Mouse (Mus musculus) embryonic facial prominence, embryonic 14.5 days (tissue): ENCODE data around the gene Ccnd1. TPM values are rescaled to one million over a fixed set of nuclear protein-coding genes. Genes with fewer than 3 reads are reported as not detected.

Source experiments
- ATAC-seq: fragments of 200-750 bp; cut with Nextera tagmentation; 2 replicates; pipeline ENCODE4 v1.8.0; 2017; ENCODE audit warnings: low read depth, moderate number of reproducible peaks, moderate TSS enrichment
- DNase-seq: peaks from one replicate; pipeline ENCODE4 v3.0.0-alpha.2; 2015; ENCODE audit warnings: low spot score
- H3K27ac ChIP-seq: fragments of 300-500 bp; sonication (generic); replicated peaks from 2 replicates; pipeline ENCODE4 v1.5.1; 2014; ENCODE audit warnings: low read depth, mild to moderate bottlenecking, low read length, moderate library complexity
- H3K27me3 ChIP-seq: fragments of 300-500 bp; sonication (generic); replicated peaks from 2 replicates; pipeline ENCODE4 v1.6.1; 2014; ENCODE audit warnings: low read length; ENCODE audit not compliant: control insufficient read depth, insufficient read depth
- H3K36me3 ChIP-seq: fragments of 300-500 bp; sonication (generic); 2 replicates; pipeline ENCODE4 v1.6.1; 2014; ENCODE audit warnings: low read length, mixed read lengths; ENCODE audit not compliant: control insufficient read depth, insufficient read depth
- H3K4me1 ChIP-seq: fragments of 300-500 bp; sonication (generic); 2 replicates; pipeline ENCODE4 v1.6.1; 2014; ENCODE audit warnings: antibody characterized with exemption, low read length; ENCODE audit not compliant: control insufficient read depth, insufficient read depth
- H3K4me2 ChIP-seq: fragments of 300-500 bp; sonication (generic); 2 replicates; pipeline ENCODE4 v1.6.1; 2014; ENCODE audit warnings: low read depth, mild to moderate bottlenecking, low read length, moderate library complexity, mixed read lengths
- H3K4me3 ChIP-seq: fragments of 300-500 bp; sonication (generic); 2 replicates; pipeline ENCODE4 v1.5.1; 2014; ENCODE audit warnings: low read depth, mild to moderate bottlenecking, low read length
- H3K9ac ChIP-seq: fragments of 300-500 bp; sonication (generic); 2 replicates; pipeline ENCODE4 v1.6.1; 2014; ENCODE audit warnings: low read depth, mild to moderate bottlenecking, low read length, moderate library complexity, mixed read lengths
- H3K9me3 ChIP-seq: fragments of 300-500 bp; sonication (generic); 2 replicates; pipeline ENCODE4 v1.6.1; 2016; ENCODE audit warnings: low read length; ENCODE audit not compliant: control insufficient read depth
- WGBS: fragments of 180-500 bp; shearing (Covaris S2); extraction: QIAGEN DNeasy Blood & Tissue Kit; methylation state at CpG from one replicate; pipeline ENCODE4 v1.1.7; 2014; 5-methylcytosine and 5-hydroxymethylcytosine counted together
- polyA plus RNA-seq: library from polyadenylated mRNA; unstranded; fragments of >200 nt; fragmentation: Nextera tagmentation; extraction: Ambion mirVana; gene quantifications from 2 replicates; pipeline ENCODE4 v1.2.1, GENCODE M21; 2014

Gene Ccnd1
- polyA plus RNA-seq, 1 experiment from 2014 or later: 137 TPM

DNA sequence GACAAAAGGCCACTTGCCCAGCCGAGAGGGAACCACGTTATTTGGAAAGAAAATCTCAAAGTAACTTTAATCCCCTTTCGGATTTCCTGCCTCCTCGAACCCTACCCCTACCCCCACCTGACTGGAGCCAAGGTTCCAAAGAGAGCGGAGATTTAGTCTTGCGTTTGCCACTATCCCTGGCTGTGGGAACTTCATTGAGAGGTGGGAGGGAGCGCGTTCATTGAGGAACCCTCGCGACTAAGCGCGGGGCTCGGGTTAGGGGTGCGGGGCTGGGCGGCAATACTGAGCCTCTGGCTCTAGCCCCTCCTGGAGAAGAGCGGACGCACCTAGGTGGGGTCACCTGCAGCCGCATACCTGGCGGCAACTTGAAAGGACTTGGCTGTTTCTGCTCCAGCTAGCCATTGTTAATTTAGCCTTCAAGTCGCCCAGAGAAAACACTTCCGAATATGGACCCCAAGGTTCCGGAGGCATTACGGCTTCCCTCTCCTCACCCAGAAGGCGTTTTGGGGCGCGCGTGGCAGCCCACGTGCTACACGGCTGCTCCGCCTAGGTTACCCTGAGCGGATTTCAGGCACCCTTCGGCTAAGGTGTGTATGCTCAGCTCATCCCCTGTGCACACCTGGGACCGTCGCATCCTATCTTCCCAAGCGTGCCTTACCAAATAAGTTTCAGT lies 2.5 kb upstream of the Ccnd1 start:
- no peaks in the 10 kb centered on the region for H3K9me3 ChIP-seq
- 2% methylated on average over 35 of the region's 35 CpGs for WGBS
- ATAC-seq (0 out of 2 replicates have a peak, but pooled peaks have one; percentile 10), DNase-seq (peak; percentile 71)
- H3K36me3 ChIP-seq: peaks cover under 1% of the 10 kb centered on the region; the same call in 1 of the 2 replicates
- H3K4me3 ChIP-seq: peak overlapping the region; percentile 70
- peak overlapping the region; percentile 91 for H3K27ac ChIP-seq
- H3K9ac ChIP-seq: peak overlapping the region; percentile 49
- peak overlapping the region; percentile 93 for H3K4me2 ChIP-seq
- H3K4me1 ChIP-seq: peaks cover 12% of the 10 kb centered on the region
- 0 out of 2 replicates have a peak, but pooled peaks cover 6% of the 10 kb centered on the region for H3K27me3 ChIP-seq

DNA sequence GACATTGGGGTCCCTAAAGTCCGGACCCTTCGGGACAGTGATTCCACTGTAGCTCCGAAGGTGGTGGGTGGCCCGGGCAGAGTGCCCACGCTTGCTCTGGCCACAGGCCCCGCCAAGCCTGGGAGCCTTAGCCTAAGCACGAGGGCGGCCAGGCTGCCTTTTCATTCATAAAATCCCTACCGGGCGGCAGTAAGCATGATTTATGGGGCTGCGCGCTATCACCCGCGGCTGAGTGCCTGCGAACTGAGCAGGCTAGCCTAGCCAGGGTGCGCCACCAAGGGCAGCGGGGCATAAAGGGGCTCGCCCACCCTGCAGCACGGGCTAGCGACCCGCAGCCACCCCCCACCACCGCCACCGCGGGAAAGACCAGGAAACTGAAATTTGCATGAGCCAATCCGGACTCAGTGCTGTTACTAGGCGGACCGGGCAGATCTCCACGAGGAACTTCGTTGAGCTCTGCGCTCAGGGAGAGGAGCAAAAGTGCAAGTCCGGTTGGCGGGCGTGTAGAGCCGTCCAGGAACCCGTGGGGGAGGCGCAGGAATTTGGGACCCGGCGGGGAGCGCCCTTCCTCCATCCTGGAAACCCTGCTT lies 1.6 kb upstream of the Ccnd1 start:
- Histone ChIP-seq H3K27me3 (0 out of 2 replicates have a peak, but pooled peaks cover 6% of the 10 kb centered on the region), H3K4me2 (peak overlapping the region; percentile 93), H3K9me3 (no peaks in the 10 kb centered on the region), H3K9ac (peak overlapping the region; percentile 77), H3K4me1 (peaks cover 12% of the 10 kb centered on the region), H3K36me3 (peaks cover 10% of the 10 kb centered on the region), H3K4me3 (peak overlapping the region; percentile 70), H3K27ac (peak overlapping the region; percentile 91)
- WGBS: 0% methylated on average over 33 of the region's 39 CpGs
- peak; percentile 98 for DNase-seq
- peak; percentile 86 for ATAC-seq

- ATAC-seq (no peak), DNase-seq (no peak)
- peaks cover 12% of the 10 kb centered on the region for H3K4me1 ChIP-seq
Observed at GRCm38 (mm10) chr7:144940585-144940984, 860 bp upstream of the Ccnd1 start.

GRCm38 (mm10) chr7:144940003-144940571 lies 362 bp upstream of the Ccnd1 start:
- ATAC-seq: peak; percentile 21; the same call in 1 of the 2 replicates
- H3K4me3 ChIP-seq: peak overlapping the region; percentile 70
- peak overlapping the region; percentile 77 for H3K9ac ChIP-seq
- H3K9me3 ChIP-seq: no peaks in the 10 kb centered on the region
- DNase-seq: peak; percentile 64
- peaks cover 12% of the 10 kb centered on the region for H3K4me1 ChIP-seq
- H3K36me3 ChIP-seq: peaks cover 21% of the 10 kb centered on the region
- peak overlapping the region; percentile 93 for H3K4me2 ChIP-seq
- 0 out of 2 replicates have a peak, but pooled peaks cover 6% of the 10 kb centered on the region for H3K27me3 ChIP-seq
- WGBS: 0% methylated on average over 21 of the region's 22 CpGs
- peak overlapping the region; percentile 91 for H3K27ac ChIP-seq

More at GRCm38 (mm10) chr7:144940585-144940984, 860 bp upstream of the Ccnd1 start:
- 2% methylated on average over 11 of the region's 11 CpGs for WGBS
- Histone ChIP-seq H3K27me3 (0 out of 2 replicates have a peak, but pooled peaks cover 6% of the 10 kb centered on the region), H3K9ac (peak overlapping the region; percentile 77), H3K36me3 (peaks cover 17% of the 10 kb centered on the region), H3K4me3 (peak overlapping the region; percentile 70), H3K4me2 (peak overlapping the region; percentile 93), H3K9me3 (no peaks in the 10 kb centered on the region), H3K27ac (peak overlapping the region; percentile 91)

DNA sequence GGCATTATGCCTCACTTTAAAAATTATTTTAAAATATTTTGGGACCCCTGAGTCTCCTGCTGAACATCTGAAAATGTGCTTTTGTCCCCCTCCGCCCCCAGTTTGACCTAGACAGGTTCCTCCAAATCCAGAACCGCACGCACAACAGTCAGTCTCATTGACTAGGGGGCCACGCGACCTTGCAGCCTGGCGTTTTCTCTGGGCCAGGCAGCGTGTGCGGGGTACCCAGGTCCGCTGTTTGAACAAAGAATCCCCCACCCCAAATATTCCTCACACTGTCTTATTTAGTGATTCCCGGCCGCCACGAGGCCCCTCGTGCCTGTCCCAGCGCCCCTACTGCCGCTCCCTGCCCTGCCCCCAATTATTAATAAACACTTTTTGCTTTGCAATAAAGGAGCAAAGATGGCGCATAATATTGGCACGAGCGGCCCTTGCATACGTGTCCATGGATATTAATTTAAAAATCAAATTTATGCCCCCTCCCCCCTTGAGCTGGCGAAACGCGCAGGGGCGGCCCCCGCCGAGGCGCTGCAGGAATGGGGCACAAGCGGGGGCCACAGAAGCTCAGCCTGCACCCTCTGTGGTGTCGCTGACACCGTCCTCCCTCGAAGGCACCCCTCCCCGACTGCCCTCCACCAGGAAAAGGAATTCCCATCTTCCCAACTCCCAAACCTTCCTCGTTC lies 923 bp downstream of the Ccnd1 start:
- H3K4me1 ChIP-seq: peaks cover 12% of the 10 kb centered on the region
- ATAC-seq (no peak), DNase-seq (peak; percentile 23)
- H3K9me3 ChIP-seq: no peaks in the 10 kb centered on the region
- under 1% methylated on average over 32 of the region's 32 CpGs for WGBS
- peaks cover 33% of the 10 kb centered on the region for H3K36me3 ChIP-seq
- peak overlapping the region; percentile 91 for H3K27ac ChIP-seq
- H3K27me3 ChIP-seq: 0 out of 2 replicates have a peak, but pooled peaks cover 6% of the 10 kb centered on the region
- peak overlapping the region; percentile 93 for H3K4me2 ChIP-seq
- H3K9ac ChIP-seq: peak overlapping the region; percentile 77
- peak overlapping the region; percentile 70 for H3K4me3 ChIP-seq

DNA sequence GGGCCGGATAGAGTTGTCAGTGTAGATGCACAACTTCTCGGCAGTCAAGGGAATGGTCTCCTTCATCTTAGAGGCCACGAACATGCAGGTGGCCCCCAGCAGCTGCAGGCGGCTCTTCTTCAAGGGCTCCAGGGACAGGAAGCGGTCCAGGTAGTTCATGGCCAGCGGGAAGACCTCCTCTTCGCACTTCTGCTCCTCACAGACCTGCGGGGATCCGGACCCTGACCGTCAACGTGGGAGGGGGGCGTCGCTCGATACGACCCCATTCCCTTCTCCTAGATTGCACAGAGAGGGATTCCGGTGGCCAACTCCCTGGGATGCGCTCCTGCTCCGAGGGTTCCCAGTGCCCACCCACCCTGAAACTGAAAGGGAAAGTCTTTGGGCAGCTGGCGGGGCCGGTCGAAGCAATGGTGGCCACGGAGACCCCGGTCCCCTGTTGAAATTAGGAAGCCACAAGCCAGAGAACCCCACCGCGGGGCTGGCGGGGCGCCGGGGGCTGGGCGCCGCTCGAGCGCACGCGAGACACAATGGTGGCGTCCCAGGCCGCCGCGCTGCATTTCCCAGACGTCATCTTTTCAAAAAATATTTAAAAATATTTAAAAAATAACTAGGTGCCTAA lies 1.7 kb downstream of the Ccnd1 start:
- peak overlapping the region; percentile 91 for H3K27ac ChIP-seq
- H3K4me1 ChIP-seq: peaks cover 8% of the 10 kb centered on the region
- WGBS: 1% methylated on average over 39 of the region's 39 CpGs
- H3K36me3 ChIP-seq: peaks cover 41% of the 10 kb centered on the region
- H3K9ac ChIP-seq: peak overlapping the region; percentile 77
- H3K9me3 ChIP-seq: no peaks in the 10 kb centered on the region
- peak overlapping the region; percentile 70 for H3K4me3 ChIP-seq
- peak overlapping the region; percentile 93 for H3K4me2 ChIP-seq
- no peak for ATAC-seq
- DNase-seq: no peak
- 0 out of 2 replicates have a peak, but pooled peaks cover 6% of the 10 kb centered on the region for H3K27me3 ChIP-seq

- Histone ChIP-seq H3K36me3 (peaks cover 46% of the 10 kb centered on the region), H3K4me2 (peak overlapping the region; percentile 93), H3K27ac (peak overlapping the region; percentile 91), H3K4me1 (peaks cover 5% of the 10 kb centered on the region), H3K9ac (peak overlapping the region; percentile 77), H3K27me3 (0 out of 2 replicates have a peak, but pooled peaks cover 6% of the 10 kb centered on the region), H3K4me3 (peak overlapping the region; percentile 70), H3K9me3 (no peaks in the 10 kb centered on the region)
- peak; percentile 34 for ATAC-seq
- WGBS: 1% methylated on average over 20 of the region's 20 CpGs
- DNase-seq: peak; percentile 93
Observed at GRCm38 (mm10) chr7:144937490-144937889, 2.2 kb downstream of the Ccnd1 start.
